Mouse (Mus musculus) thymus, adult 2 months (tissue): Measurements from ENCODE around the gene Macf1. TPM values are rescaled to one million over a fixed set of nuclear protein-coding genes. Genes with fewer than 3 reads are reported as not detected.

ENCODE experiments used
- DNase-seq: peaks from one replicate; pipeline ENCODE4 v3.0.0; 2021
- H3K27ac ChIP-seq: fragments of 200-500 bp; 2 replicates; pipeline ENCODE4 v1.5.1; 2012; ENCODE audit warnings: low read length, control low read depth; ENCODE audit not compliant: control insufficient read depth, insufficient read depth
- H3K27me3 ChIP-seq: fragments of 200-500 bp; 2 replicates; pipeline ENCODE4 v1.6.1; 2012; ENCODE audit warnings: mild to moderate bottlenecking, low read length, moderate library complexity, mixed read lengths; ENCODE audit not compliant: control insufficient read depth, insufficient read depth
- H3K36me3 ChIP-seq: fragments of 200-500 bp; 2 replicates; pipeline ENCODE4 v1.6.1; 2012; ENCODE audit warnings: mild to moderate bottlenecking, low read length, moderate library complexity; ENCODE audit not compliant: control insufficient read depth, insufficient read depth
- H3K4me1 ChIP-seq: fragments of 200-500 bp; replicated peaks from 2 replicates; pipeline ENCODE4 v1.6.1; 2012; ENCODE audit warnings: low read length; ENCODE audit not compliant: control insufficient read depth, insufficient read depth
- H3K4me3 ChIP-seq: fragments of 200-500 bp; 2 replicates; pipeline ENCODE4 v1.5.1; 2012; ENCODE audit warnings: mild to moderate bottlenecking, low read length, control low read depth, moderate library complexity; ENCODE audit not compliant: control insufficient read depth, insufficient read depth
- CTCF ChIP-seq: fragments of 200-500 bp; IDR thresholded peaks from 2 replicates; pipeline ENCODE4 v1.5.1; 2012; ENCODE audit warnings: mild to moderate bottlenecking, control low read depth, low read length, moderate library complexity, borderline replicate concordance; ENCODE audit not compliant: control insufficient read depth, poor library complexity, insufficient read depth; ENCODE audit errors: extremely low read depth
- POLR2A ChIP-seq: fragments of 200-500 bp; IDR thresholded peaks from 2 replicates; pipeline ENCODE4 v1.6.1; 2012; ENCODE audit warnings: mild to moderate bottlenecking, low read length, control low read depth, moderate library complexity; ENCODE audit not compliant: control insufficient read depth, poor library complexity, insufficient read depth; ENCODE audit errors: extremely low read depth
- WGBS: fragments of 180-500 bp; shearing (Covaris S2); methylation state at CpG from one replicate; pipeline ENCODE4 v1.1.7; 2018; 5-methylcytosine and 5-hydroxymethylcytosine counted together
- polyA plus RNA-seq: library from polyadenylated mRNA; depleted of rRNA; stranded (reverse); fragments of >200 nt; gene quantifications from 2 replicates; pipeline ENCODE4 v1.2.3, GENCODE M21; 2012

Gene Macf1
- polyA plus RNA-seq, 1 experiment = 121 TPM

GRCm38 (mm10) chr4:123422828-123423227 is 261.3 kb downstream of the Macf1 start:
- WGBS = 64% methylated on average over 6 of the region's 6 CpGs
- DNase-seq = no peak
- H3K4me3 ChIP-seq = no peak overlapping the region
- H3K36me3 ChIP-seq = no peaks in the 10 kb centered on the region
- TF ChIP-seq POLR2A = no peak
- TF ChIP-seq CTCF = no peak
- H3K27me3 ChIP-seq = no peaks in the 10 kb centered on the region
- H3K27ac ChIP-seq = no peak overlapping the region
- H3K4me1 ChIP-seq = no peaks in the 10 kb centered on the region

- TF ChIP-seq POLR2A = no peak
- TF ChIP-seq CTCF = no peak
- no peaks in the 10 kb centered on the region for H3K27me3 ChIP-seq
- no peaks in the 10 kb centered on the region for H3K36me3 ChIP-seq
- H3K4me1 ChIP-seq = peaks cover 4% of the 10 kb centered on the region; the same call in 1 of the 2 replicates
- DNase-seq = no peak
- H3K4me3 ChIP-seq = no peak overlapping the region
- H3K27ac ChIP-seq = no peak overlapping the region
- 92% methylated on average over 3 of the region's 3 CpGs for WGBS
Observed at GRCm38 (mm10) chr4:123418032-123418431, 266.1 kb downstream of the Macf1 start.

GRCm38 (mm10) chr4:123417478-123417877 is 266.7 kb downstream of the Macf1 start:
- no peaks in the 10 kb centered on the region for H3K27me3 ChIP-seq
- H3K4me1 ChIP-seq = peaks cover 6% of the 10 kb centered on the region
- H3K4me3 ChIP-seq = no peak overlapping the region
- H3K27ac ChIP-seq = no peak overlapping the region
- TF ChIP-seq POLR2A = no peak
- no peak for TF ChIP-seq CTCF
- no peak for DNase-seq
- WGBS = 69% methylated on average over 1 of the region's 3 CpGs
- H3K36me3 ChIP-seq = no peaks in the 10 kb centered on the region

GRCm38 (mm10) chr4:123416829-123417228 is 267.3 kb downstream of the Macf1 start:
- TF ChIP-seq CTCF = no peak
- TF ChIP-seq POLR2A = no peak
- Histone ChIP-seq H3K4me1 (peaks cover 10% of the 10 kb centered on the region), H3K4me3 (no peak overlapping the region), H3K36me3 (no peaks in the 10 kb centered on the region), H3K27me3 (no peaks in the 10 kb centered on the region), H3K27ac (no peak overlapping the region)
- 94% methylated on average over 2 of the region's 2 CpGs for WGBS
- DNase-seq = no peak

GRCm38 (mm10) chr4:123415566-123415965 is 268.6 kb downstream of the Macf1 start:
- H3K27ac ChIP-seq = no peak overlapping the region
- H3K36me3 ChIP-seq = no peaks in the 10 kb centered on the region
- no peak for DNase-seq
- TF ChIP-seq POLR2A = no peak
- no peak for TF ChIP-seq CTCF
- peaks cover 13% of the 10 kb centered on the region for H3K4me1 ChIP-seq
- H3K4me3 ChIP-seq = no peak overlapping the region
- H3K27me3 ChIP-seq = no peaks in the 10 kb centered on the region
- WGBS = 8% methylated on average over 1 of the region's 1 CpGs

- Histone ChIP-seq H3K4me1 (peaks cover 13% of the 10 kb centered on the region), H3K4me3 (no peak overlapping the region), H3K36me3 (no peaks in the 10 kb centered on the region), H3K27me3 (no peaks in the 10 kb centered on the region), H3K27ac (no peak overlapping the region)
- 93% methylated on average over 2 of the region's 2 CpGs for WGBS
- no peak for DNase-seq
- TF ChIP-seq POLR2A (no peak), CTCF (no peak)
Observed at GRCm38 (mm10) chr4:123413876-123414275, 270.3 kb downstream of the Macf1 start.

- Histone ChIP-seq H3K27ac (no peak overlapping the region), H3K36me3 (no peaks in the 10 kb centered on the region), H3K27me3 (no peaks in the 10 kb centered on the region), H3K4me3 (no peak overlapping the region), H3K4me1 (peaks cover 14% of the 10 kb centered on the region)
- DNase-seq = no peak
- WGBS = 91% methylated on average over 2 of the region's 2 CpGs
- TF ChIP-seq CTCF = no peak
- no peak for TF ChIP-seq POLR2A
Observed at GRCm38 (mm10) chr4:123412981-123413380, 271.2 kb downstream of the Macf1 start.
